Mouse (Mus musculus): ENCODE data around the gene Muc16.

Gene Muc16

DNA sequence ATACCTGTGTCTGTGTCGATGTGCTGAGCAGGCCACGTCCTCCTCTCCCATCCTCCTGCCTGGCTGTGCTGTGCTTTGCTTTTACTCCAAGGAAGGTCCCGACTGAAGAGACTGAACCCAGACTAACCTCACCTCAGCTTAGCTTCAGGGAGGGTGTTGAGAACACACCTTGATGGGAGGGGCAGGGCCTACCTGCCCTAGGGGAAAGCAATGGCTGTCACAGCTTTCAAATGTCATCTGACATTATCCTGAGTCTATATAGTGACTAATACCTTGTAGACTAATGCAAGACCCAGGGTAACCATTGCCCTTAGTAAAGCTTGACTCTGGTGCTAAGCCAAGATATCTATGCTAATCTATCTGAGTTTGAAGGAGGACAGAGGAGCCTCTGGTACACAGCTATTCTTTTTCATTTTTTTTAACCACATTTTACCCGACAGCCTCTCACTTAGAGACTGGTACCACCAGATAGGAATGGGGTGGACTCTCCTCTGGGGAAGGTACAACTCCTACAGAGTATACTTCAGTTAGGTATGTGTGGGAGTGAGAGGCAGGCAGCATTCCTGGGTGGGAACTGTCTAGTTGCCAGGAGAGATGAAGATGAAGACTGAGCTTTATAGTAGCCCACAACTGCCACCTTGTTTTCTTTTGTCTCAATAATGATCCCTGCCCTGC lies at the start of gene Muc16:
TSS of gene Muc16 (minus strand) at position 51 of the 675 bp plus-strand sequence.
- DNase-seq: no peak

DNA sequence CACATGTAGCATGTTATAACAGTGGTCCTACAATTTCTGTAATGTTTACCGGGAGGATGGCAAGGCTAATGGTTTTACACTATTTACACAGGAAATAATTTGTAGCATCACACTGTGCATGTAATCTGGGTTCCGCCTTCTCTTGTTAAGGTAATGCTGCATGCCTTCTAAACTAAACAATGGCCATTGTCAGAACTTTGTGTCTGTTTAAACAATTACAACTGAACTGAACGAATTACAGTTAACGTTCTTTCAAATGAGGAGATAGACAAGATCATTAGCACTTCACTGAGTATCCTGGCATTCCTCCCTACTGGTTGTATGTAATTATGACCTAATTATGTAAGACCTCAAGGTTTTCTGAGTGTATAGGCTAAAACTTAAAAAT lies 48.4 kb upstream of the Muc16 start:
- DNase-seq: no peak

DNA sequence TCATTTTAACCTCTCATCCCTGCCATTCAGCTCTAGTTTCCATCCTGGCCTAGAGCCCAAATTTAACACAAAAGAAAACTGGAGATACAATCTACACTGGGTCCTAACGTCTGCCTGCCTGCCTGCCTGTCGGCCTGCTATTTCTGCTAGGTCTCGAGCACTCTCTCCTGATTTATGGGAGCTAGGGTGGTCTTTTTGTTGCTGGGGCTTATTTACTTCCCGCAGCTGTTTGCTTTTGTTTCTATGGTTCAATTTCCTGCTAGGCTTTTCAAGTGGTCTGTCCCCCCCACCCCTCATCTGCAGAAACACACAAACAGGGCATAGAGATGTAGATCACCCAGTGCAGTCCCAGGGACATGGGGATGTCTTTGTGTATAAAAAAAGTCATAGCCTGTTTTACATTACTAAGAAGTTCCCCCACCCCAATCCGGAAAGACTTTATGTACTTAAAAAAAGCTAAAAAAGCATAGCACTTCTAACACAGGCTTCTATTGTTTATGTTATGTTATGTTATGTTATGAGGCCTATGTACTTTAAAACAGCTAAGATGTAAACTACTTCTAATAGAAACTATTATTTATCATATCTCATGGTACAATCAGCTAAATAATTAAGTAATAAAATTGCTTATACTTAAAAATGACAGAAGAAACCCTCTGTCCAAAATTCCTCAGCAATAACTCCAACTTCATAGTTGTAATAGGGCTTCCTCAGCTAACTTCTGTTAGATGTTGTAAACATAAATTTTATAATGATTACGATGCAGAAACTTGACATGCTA lies 47.8 kb upstream of the Muc16 start:
- no peak for DNase-seq

DNA sequence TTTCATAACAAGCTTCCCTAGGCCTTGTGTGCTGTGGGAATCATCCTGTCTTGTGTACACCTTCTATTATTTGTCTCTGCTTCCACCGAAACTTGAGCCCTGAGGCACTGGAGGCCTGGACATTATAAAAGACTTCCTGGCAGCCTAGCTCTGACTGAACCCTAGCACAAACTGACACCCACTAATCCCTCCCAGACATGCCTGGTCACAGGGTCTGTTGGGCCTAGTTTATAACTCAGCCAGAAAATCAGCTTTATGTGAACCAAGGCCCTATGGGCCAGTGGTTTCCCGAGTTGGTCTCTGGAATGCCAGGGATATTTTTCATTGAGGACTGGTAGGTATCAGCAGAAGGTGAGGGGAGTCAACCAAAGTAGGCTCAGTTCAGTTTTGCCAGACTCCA lies 46.7 kb upstream of the Muc16 start:
- no peak for DNase-seq

DNA sequence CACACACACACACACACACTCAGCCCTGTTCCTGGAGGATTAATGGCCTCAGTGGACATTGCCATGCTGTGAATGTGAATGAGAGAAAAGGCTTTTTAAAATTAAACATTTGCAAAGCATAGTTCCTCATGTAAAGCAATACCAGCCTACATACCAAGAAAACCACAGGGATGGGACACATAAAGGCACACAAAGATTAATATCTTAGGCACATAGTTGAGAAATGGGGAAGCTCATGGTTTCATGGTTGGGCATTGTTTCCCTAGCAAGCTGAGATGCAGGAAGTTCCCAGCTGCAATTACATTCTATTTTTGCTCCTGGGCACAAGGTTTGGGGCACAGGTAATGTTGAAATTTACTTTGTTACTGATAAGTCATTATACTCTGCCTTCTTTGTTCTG lies 31.3 kb upstream of the Muc16 start:
- DNase-seq: no peak

DNA sequence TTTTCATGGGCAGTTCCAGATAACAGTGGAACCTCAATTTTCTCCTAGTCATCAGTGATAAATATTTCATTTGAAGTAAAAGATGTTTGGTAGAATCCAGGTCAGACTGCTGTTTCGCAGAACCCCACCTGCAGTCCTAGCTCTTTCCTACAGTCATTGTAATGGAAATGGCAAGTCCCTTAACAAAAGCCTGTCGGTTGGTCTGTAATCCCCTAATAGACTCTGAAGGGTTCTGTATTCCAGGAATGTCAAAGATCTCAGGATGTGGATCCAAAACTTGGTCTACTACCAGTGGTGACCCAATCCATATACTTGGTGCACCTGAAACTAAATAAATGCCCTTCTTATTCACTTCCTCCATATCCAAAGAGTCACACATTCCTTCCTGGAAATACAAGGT lies 76.0 kb downstream of the Muc16 start:
- no peak for DNase-seq

DNA sequence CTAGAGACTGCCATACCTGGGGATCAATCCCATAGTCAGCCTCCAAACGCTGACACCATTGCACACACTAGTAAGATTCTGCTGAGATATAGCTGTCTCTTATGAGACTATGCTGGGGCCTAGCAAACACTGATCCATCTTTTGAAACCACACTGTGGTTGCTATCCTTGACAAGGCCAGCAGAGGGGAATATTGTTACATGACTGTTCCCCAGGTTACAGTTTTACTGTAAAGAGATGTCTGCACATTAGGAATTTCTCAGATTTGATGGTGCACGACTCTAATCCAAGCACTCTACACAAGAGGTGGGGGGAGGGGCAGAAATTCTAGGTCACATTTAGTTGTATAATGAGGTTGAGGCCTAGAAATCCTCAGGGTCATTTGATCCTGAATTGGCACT lies 166.2 kb downstream of the Muc16 start:
- no peak for DNase-seq

DNA sequence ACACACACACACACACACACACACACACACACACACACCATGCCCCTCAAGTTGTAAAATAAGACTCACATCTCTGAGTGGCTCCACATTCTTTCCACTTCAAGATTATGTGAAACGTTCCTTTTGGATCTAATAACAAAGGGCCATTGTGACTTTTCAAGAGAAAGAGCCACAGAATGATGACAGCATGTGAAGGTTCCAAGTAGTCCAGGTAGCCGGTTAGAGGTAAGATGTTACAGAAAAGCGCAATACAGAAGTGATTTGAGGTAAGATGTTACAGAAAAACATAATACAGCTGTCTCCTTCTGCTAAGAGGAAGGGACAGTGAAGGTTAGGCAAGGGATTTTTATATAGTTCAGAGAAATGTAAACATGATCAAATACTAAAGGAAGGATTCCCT lies 196.2 kb downstream of the Muc16 start, which contains the start of the genes Zfp558 and Mbd3l1:
TSS of gene Zfp558 (minus strand) at position 101 of the 400 bp plus-strand sequence.
TSS of gene Mbd3l1 (plus strand) at position 192 of the 400 bp plus-strand sequence.
- DNase-seq: no peak

DNA sequence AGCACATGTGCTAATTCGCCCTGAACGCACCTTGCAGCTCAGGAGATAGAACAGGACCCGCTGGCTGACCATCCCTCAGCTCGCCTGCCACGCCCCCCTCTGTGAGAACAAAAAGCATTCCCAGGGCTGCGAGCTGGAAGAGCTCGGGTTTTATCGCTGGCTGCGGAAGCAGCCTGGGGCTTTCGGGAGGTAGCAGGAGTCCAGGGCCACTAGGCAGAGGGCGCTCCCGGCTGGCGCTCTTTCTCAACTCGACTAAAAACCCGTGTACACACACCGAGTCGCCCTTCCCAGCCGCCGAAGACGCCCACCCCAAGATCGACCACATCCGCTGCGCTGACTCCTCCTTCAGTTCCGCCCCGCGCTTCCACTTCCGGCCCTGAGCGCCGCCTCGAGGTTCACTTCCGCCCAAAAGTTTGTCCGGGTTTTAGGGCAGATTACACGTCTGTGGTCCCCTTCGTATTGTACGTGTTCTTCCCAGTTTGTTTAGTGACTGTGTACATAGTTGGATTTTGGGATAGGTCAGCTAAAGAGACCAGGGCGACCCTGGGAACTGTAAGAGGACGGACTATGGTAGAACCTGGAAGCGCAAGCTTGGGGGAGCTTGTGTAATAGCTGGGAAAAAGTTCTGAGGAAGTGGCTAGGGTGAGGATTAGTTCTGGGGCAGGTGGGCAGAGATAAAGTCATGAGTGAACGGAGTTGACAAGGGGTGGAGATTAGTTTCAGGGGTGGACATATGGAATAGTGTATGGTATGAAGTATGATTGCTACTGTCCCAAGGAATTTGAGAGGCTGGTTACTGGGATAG lies 200.8 kb downstream of the Muc16 start:
- peak; percentile 78 for DNase-seq

DNA sequence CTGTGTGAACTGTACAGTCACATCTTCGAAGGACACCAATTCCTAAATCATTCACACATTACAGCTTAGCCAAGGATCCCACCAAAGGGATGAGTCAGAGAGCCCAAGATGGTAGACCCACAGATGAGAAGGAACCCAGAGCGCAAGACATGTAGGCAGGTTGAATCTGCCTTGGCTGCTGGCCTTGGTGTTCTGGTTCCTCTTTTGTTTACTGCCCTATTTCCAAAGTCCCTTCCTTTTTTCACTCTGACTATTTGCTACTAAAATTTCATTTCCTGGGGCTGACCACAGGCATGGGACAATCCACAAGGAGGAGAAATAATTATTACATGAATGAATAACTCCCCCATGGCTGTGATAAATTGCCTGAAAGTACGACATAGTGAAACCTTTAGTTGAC lies 206.3 kb downstream of the Muc16 start:
- DNase-seq: no peak

DNA sequence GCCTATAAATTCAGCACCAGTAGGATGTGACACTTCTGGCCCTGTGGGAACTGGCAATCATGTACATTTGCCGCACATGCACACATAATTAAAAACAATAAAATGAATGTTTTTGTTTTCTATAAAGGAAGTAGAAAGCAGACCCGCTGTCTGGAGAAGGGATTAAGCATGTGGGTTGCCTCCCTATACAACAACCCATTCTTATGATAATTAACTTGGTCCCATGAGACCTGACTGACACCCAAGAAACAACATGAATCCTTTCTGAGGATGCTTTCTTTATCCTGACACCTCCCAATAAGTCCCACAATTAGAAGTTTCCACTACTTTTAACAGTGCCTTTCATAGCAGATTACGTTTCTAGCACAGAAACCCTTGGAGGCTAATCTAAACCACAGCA lies 207.0 kb downstream of the Muc16 start:
- no peak for DNase-seq

DNA sequence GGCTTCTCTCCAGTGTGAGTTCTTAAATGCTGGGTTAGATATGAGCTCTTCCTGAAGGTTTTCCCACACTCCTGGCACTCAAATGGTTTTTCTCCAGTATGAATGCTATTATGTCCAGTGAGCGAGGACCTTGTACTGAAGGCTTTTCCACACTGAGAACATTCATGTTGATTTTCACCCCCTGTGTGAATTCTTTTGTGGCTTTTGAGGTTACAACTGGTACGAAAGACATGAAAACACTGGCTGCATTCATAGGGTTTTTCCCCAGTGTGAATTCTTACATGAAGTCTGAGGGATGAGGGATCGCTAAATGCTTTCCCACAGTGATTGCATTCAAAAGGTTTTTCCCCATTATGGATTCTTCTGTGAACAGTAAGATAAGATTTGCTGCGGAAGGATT lies 217.8 kb downstream of the Muc16 start:
- no peak for DNase-seq

Measured in liver (tissue).